Mouse (Mus musculus): ENCODE results near the gene Tubgcp6. TPM values are rescaled to one million over a fixed set of nuclear protein-coding genes. Genes with fewer than 3 reads are reported as not detected.
A peak's percentile ranks its signal among the peaks of the same experiment; 100 is the strongest.

Tubgcp6 gene
- polyA plus RNA-seq, 1 experiment from 2014 or later, result 17.6 TPM

GRCm38 (mm10) chr15:89084826-89085225 is 38.1 kb downstream of the Tubgcp6 start:
- no peak for DNase-seq (ENCODE audit: low read depth, low spot score)
- CTCF ChIA-PET, result no interaction called here
- ATAC-seq, result no peak
- H3K27me3 ChIP-seq, result no peaks in the 10 kb centered on the region
- no peak for TF ChIP-seq CTCF (IDR thresholded peaks at IDR 0.05)
- POLR2A ChIA-PET, result interaction anchor here (0.5 to 1.1 kb wide), 2 partner anchors 9 to 125 kb away, joined by 3 to 4 read pairs; no protein-coding TSS in a partner anchor
- in situ Hi-C loops (cut with MboI; ENCODE audit: low pct_unique_long_range_greater_than_20kb), result no loop called here

GRCm38 (mm10) chr15:89083906-89084305 is 39.0 kb downstream of the Tubgcp6 start:
- DNase-seq (ENCODE audit: low read depth, low spot score) (no peak), ATAC-seq (no peak)
- in situ Hi-C loops (cut with MboI; ENCODE audit: low pct_unique_long_range_greater_than_20kb), result no loop called here
- no peak for TF ChIP-seq CTCF (IDR thresholded peaks at IDR 0.05)
- CTCF ChIA-PET, result no interaction called here
- H3K27me3 ChIP-seq, result no peaks in the 10 kb centered on the region
- POLR2A ChIA-PET, result no interaction called here

GRCm38 (mm10) chr15:89078208-89078836 is 44.6 kb downstream of the Tubgcp6 start:
- POLR2A ChIA-PET, result interaction anchor here (1.3 kb wide), 1 partner anchor 10 kb away, joined by 3 read pairs; no protein-coding TSS in a partner anchor
- no peaks in the 10 kb centered on the region for H3K27me3 ChIP-seq
- TF ChIP-seq CTCF (IDR thresholded peaks at IDR 0.05), result no peak
- ATAC-seq (no peak), DNase-seq (ENCODE audit: low read depth, low spot score) (no peak)
- in situ Hi-C loops (cut with MboI; ENCODE audit: low pct_unique_long_range_greater_than_20kb), result no loop called here
- CTCF ChIA-PET, result no interaction called here

DNA sequence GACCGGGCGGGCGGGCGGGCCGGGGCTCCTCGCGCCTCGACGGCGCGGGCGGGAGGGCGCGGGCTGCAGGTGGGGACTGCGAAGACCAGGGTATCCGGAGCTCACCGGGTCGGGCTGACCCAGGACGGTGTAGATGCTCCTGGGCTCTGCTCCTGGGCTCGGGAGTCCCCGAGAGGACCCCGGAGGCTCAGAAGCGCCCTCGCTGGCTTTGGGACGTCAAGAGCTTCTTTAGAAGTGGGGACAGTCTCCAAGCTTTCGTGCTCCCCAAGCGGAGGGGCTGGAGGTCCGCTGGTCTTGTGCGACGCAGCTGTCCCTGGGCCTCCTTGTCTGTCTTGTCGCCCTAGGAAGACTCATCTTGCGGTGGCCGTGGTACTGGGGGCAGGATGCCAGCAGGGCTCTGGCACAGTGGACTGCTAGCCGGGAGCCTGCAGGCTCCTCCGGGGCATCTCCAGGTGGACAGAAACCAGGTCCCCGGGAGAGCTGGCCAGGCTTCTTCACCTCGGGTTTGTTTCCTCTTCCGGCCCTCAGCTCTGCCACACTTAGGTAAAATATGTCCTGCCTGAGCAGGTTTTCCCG is 46.7 kb downstream of the Tubgcp6 start:
- POLR2A ChIA-PET, result interaction anchor here (0.7 to 2.2 kb wide), 4 partner anchors 9 to 135 kb away, joined by 3 to 13 read pairs (median 3); partner anchors contain the start of gene Selenoo
- DNase-seq (ENCODE audit: low read depth, low spot score) (no peak), ATAC-seq (peak; percentile 14)
- no peaks in the 10 kb centered on the region for H3K27me3 ChIP-seq
- no peak for TF ChIP-seq CTCF (IDR thresholded peaks at IDR 0.05)
- CTCF ChIA-PET, result interaction anchor here (1.2 to 1.4 kb wide), 2 partner anchors 52 to 155 kb away, joined by 3 to 4 read pairs; no protein-coding TSS in a partner anchor
- in situ Hi-C loops (cut with MboI; ENCODE audit: low pct_unique_long_range_greater_than_20kb), result no loop called here

GRCm38 (mm10) chr15:89075478-89076147 is 47.3 kb downstream of the Tubgcp6 start:
- ChIA-PET POLR2A (interaction anchor here (0.6 to 2.2 kb wide), 6 partner anchors 9 to 199 kb away, joined by 3 to 13 read pairs (median 3); partner anchors contain the start of gene Selenoo), CTCF (no interaction called here)
- ATAC-seq, result peak; percentile 84
- peak; percentile 39 for DNase-seq (ENCODE audit: low read depth, low spot score)
- in situ Hi-C loops (cut with MboI; ENCODE audit: low pct_unique_long_range_greater_than_20kb), result no loop called here
- no peak for TF ChIP-seq CTCF (IDR thresholded peaks at IDR 0.05)
- no peaks in the 10 kb centered on the region for H3K27me3 ChIP-seq

DNA sequence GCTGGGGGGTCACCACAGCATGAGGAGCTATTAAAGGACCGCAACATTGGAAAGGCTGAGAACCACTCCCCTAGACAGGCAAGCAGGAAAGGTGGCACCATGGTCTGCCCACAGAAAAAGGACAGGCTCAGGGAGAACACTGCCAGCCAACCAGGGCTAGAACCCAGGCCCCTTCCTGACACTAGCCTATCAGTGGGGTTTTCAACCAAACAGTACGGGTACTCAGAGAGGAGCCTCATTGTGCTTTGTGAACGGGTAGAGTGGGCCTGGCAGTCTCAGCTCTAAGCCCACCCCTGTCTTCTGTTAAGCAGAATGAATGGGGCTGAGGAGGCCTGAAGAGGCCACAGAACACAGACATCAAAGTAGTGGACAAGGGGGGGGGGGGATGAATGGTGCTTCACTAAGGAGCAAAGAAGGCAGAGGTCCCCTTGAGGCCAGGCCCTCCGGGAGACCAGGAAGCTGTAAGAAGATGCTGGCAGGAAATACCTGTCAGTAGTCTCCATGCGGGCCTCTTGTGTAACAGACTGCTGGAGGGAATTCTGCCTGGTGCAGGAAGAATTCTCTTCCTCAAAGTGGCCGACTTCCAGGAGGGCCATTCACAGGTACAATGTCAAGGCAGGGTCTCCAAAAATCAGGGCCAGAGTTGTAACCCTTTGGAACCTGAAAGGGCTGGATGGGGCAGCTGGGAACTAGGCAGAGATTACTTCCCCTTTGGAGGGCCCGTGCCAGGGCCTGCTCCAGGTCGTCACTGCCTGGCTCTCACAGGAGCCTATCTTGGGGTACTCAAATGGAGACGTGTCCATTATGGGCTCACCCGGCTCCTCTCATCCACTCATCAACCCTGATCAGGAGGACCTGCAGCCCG is 48.1 kb downstream of the Tubgcp6 start, which contains the start of gene Trabd:
Trabd (plus strand) TSS at position 512 of the 865 bp plus-strand sequence.
- no peak for TF ChIP-seq CTCF (IDR thresholded peaks at IDR 0.05)
- ATAC-seq, result no peak
- ChIA-PET POLR2A (interaction anchor here (0.6 to 2.2 kb wide), 6 partner anchors 10 to 198 kb away, joined by 3 to 13 read pairs (median 3); partner anchors contain the start of gene Selenoo), CTCF (no interaction called here)
- no peaks in the 10 kb centered on the region for H3K27me3 ChIP-seq
- DNase-seq (ENCODE audit: low read depth, low spot score), result no peak
- in situ Hi-C loops (cut with MboI; ENCODE audit: low pct_unique_long_range_greater_than_20kb), result no loop called here

DNA sequence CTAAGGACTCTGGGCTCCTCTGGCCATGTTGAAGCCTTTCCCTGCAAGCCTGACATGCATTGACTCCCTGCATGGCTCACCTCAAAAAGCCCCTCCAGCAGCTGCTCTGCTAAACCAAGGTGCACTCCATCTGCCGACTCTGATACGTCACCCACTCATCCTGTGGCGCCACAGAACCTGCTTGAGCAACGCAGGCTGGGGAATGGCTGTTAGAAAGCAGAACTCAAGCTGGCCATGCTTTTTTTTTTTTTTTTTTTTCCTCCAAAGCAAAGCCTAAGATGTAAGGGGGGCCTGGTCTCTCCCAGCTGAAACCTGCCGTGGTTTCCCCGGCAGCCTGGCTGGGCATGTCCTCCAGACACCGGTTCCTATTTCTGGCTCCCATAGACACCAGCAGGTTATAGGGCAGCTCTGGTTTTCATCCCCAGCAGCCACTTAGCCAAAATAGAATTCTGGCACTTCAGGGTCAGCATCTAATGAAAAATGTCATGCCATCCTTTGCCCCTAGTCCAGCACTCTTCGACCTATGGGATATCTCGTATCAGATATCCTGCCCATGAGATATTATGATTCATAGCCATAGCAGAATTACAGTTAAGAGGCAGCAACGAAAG is 48.8 kb downstream of the Tubgcp6 start:
- H3K27me3 ChIP-seq, result no peaks in the 10 kb centered on the region
- POLR2A ChIA-PET, result interaction anchor here (0.7 to 1.7 kb wide), 3 partner anchors 19 to 127 kb away, joined by 3 to 5 read pairs (median 5); no protein-coding TSS in a partner anchor
- ATAC-seq (no peak), DNase-seq (ENCODE audit: low read depth, low spot score) (no peak)
- no peak for TF ChIP-seq CTCF (IDR thresholded peaks at IDR 0.05)
- CTCF ChIA-PET, result interaction anchor here (1.1 kb wide), 1 partner anchor 14 kb away, joined by 3 read pairs; the partner anchor contains the start of gene Selenoo
- in situ Hi-C loops (cut with MboI; ENCODE audit: low pct_unique_long_range_greater_than_20kb), result no loop called here

GRCm38 (mm10) chr15:89070606-89071005 is 52.3 kb downstream of the Tubgcp6 start:
- H3K27me3 ChIP-seq, result peaks cover 14% of the 10 kb centered on the region
- no peak for TF ChIP-seq CTCF (IDR thresholded peaks at IDR 0.05)
- in situ Hi-C loops (cut with MboI; ENCODE audit: low pct_unique_long_range_greater_than_20kb), result no loop called here
- CTCF ChIA-PET, result no interaction called here
- DNase-seq (ENCODE audit: low read depth, low spot score), result no peak
- POLR2A ChIA-PET, result no interaction called here
- no peak for ATAC-seq

- peaks cover 22% of the 10 kb centered on the region for H3K27me3 ChIP-seq
- ATAC-seq (no peak), DNase-seq (ENCODE audit: low read depth, low spot score) (no peak)
- CTCF ChIA-PET, result no interaction called here
- no peak for TF ChIP-seq CTCF (IDR thresholded peaks at IDR 0.05)
- POLR2A ChIA-PET, result no interaction called here
- in situ Hi-C loops (cut with MboI; ENCODE audit: low pct_unique_long_range_greater_than_20kb), result loop anchor here (5.0 to 10.0 kb wide), 2 partner anchors 245 to 458 kb away; no protein-coding TSS in a partner anchor
Measured at GRCm38 (mm10) chr15:89069336-89069840, 53.5 kb downstream of the Tubgcp6 start.
